Mouse (Mus musculus): ENCODE measurements around the gene Ubl5. TPM values are rescaled to one million over a fixed set of nuclear protein-coding genes. Genes with fewer than 3 reads are reported as not detected.

The Ubl5 gene
- polyA plus RNA-seq, 1 experiment from 2014 or later = 511 TPM

GRCm38 (mm10) chr9:20652260-20652658, 9.6 kb downstream of the Ubl5 start:
- Histone ChIP-seq H3K4me2 (ENCODE audit: low read length) (peak overlapping the region; percentile 71), H3K27me3 (ENCODE audit: insufficient read depth, low read length) (no peaks in the 10 kb centered on the region), H3K9me3 (replicated peaks; ENCODE audit: low read length) (no peaks in the 10 kb centered on the region), H3K27ac (no peak overlapping the region), H3K4me3 (replicated peaks; ENCODE audit: low read depth, low read length) (peak overlapping the region; percentile 85), H3K36me3 (ENCODE audit: insufficient read depth, low read length) (peaks cover 18% of the 10 kb centered on the region; the same call in 1 of the 2 replicates), H3K9ac (ENCODE audit: low read depth, low read length) (peak overlapping the region; percentile 85), H3K4me1 (replicated peaks; ENCODE audit: insufficient read depth, low read length) (peaks cover 5% of the 10 kb centered on the region; the same call in 1 of the 2 replicates)
- ATAC-seq (replicated peaks; ENCODE audit: low FRiP score, low read depth) = peak; percentile 6; the same call in 1 of the 2 replicates
- DNase-seq (ENCODE audit: low spot score) = no peak
- TF ChIP-seq CTCF (IDR thresholded peaks at IDR 0.05; ENCODE audit: low read depth) = no peak
- WGBS = 0% methylated on average over 25 of the region's 25 CpGs

GRCm38 (mm10) chr9:20653859-20654258, 11.2 kb downstream of the Ubl5 start:
- no peak for ATAC-seq (replicated peaks; ENCODE audit: low FRiP score, low read depth)
- Histone ChIP-seq H3K36me3 (ENCODE audit: insufficient read depth, low read length) (peaks cover 21% of the 10 kb centered on the region), H3K27ac (no peak overlapping the region)

GRCm38 (mm10) chr9:20657546-20657945, 14.9 kb downstream of the Ubl5 start:
- Histone ChIP-seq H3K4me3 (replicated peaks; ENCODE audit: low read depth, low read length) (no peak overlapping the region), H3K27ac (no peak overlapping the region), H3K9me3 (replicated peaks; ENCODE audit: low read length) (no peaks in the 10 kb centered on the region), H3K36me3 (ENCODE audit: insufficient read depth, low read length) (peaks cover 28% of the 10 kb centered on the region), H3K4me2 (ENCODE audit: low read length) (no peak overlapping the region), H3K27me3 (ENCODE audit: insufficient read depth, low read length) (no peaks in the 10 kb centered on the region), H3K9ac (ENCODE audit: low read depth, low read length) (no peak overlapping the region), H3K4me1 (replicated peaks; ENCODE audit: insufficient read depth, low read length) (peaks cover 5% of the 10 kb centered on the region; the same call in 1 of the 2 replicates)
- TF ChIP-seq CTCF (IDR thresholded peaks at IDR 0.05; ENCODE audit: low read depth) = no peak
- DNase-seq (ENCODE audit: low spot score) = no peak
- 81% methylated on average over 3 of the region's 3 CpGs for WGBS
- no peak for ATAC-seq (replicated peaks; ENCODE audit: low FRiP score, low read depth)

More at GRCm38 (mm10) chr9:20653859-20654258, 11.2 kb downstream of the Ubl5 start:
- Histone ChIP-seq H3K4me1 (replicated peaks; ENCODE audit: insufficient read depth, low read length) (peaks cover 5% of the 10 kb centered on the region; the same call in 1 of the 2 replicates), H3K9me3 (replicated peaks; ENCODE audit: low read length) (no peaks in the 10 kb centered on the region), H3K4me2 (ENCODE audit: low read length) (no peak overlapping the region), H3K9ac (ENCODE audit: low read depth, low read length) (no peak overlapping the region), H3K27me3 (ENCODE audit: insufficient read depth, low read length) (no peaks in the 10 kb centered on the region), H3K4me3 (replicated peaks; ENCODE audit: low read depth, low read length) (no peak overlapping the region)
- no peak for TF ChIP-seq CTCF (IDR thresholded peaks at IDR 0.05; ENCODE audit: low read depth)
- no peak for DNase-seq (ENCODE audit: low spot score)
- WGBS = 96% methylated on average over 3 of the region's 3 CpGs

DNA sequence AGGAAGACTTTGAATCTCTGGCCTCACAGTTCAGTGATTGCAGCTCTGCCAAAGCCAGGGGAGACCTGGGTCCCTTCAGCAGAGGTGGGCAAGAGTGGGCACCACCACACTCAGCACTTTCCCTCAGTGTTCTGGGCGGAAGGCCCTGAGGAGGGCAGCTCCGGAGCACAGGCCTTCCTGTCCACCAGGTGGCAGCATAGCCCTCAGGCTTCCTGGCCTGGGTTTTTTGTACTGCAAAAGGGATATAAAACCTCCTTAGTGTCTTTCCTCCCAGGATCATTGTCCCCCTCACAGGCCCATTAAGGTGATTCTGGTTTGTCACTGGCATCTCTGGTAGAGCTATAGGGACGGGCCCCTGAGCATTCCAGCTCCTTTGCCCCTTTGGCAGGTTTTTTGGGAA, 19.6 kb downstream of the Ubl5 start:
- WGBS = 50% methylated on average over 3 of the region's 3 CpGs
- H3K27ac ChIP-seq = no peak overlapping the region
- H3K9me3 ChIP-seq (replicated peaks; ENCODE audit: low read length) = no peaks in the 10 kb centered on the region
- ATAC-seq (replicated peaks; ENCODE audit: low FRiP score, low read depth) (peak; percentile 46; the same call in 1 of the 2 replicates), DNase-seq (ENCODE audit: low spot score) (peak; percentile 75)
- TF ChIP-seq CTCF (IDR thresholded peaks at IDR 0.05; ENCODE audit: low read depth) = peak; percentile 94
- H3K4me1 ChIP-seq (replicated peaks; ENCODE audit: insufficient read depth, low read length) = 0 out of 2 replicates have a peak, but pooled peaks cover 4% of the 10 kb centered on the region
- H3K4me2 ChIP-seq (ENCODE audit: low read length) = no peak overlapping the region
- H3K27me3 ChIP-seq (ENCODE audit: insufficient read depth, low read length) = no peaks in the 10 kb centered on the region
- H3K36me3 ChIP-seq (ENCODE audit: insufficient read depth, low read length) = peaks cover 27% of the 10 kb centered on the region
- no peak overlapping the region for H3K4me3 ChIP-seq (replicated peaks; ENCODE audit: low read depth, low read length)
- H3K9ac ChIP-seq (ENCODE audit: low read depth, low read length) = no peak overlapping the region

DNA sequence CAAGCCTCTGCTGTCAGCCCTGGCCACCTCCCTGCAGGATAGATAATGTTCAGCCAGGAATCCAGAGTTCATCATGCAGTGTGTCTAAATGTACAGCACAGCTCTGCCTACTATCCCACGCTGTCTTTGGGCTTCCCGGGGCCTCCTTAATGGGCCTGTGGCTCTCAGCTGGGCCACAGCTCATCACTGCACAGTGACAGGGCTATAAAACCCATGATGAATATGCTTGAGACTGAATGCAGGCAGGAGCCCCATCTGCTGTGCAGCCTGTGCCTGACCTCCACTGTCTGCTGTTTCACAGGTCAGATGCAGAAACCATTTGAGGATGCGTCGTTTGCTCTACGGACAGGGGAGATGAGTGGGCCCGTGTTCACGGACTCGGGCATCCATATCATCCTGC, 20.2 kb downstream of the Ubl5 start:
- ATAC-seq (replicated peaks; ENCODE audit: low FRiP score, low read depth) = no peak; the same call in 1 of the 2 replicates

GRCm38 (mm10) chr9:20663956-20664355, 21.3 kb downstream of the Ubl5 start:
- Histone ChIP-seq H3K9ac (ENCODE audit: low read depth, low read length) (no peak overlapping the region), H3K4me1 (replicated peaks; ENCODE audit: insufficient read depth, low read length) (0 out of 2 replicates have a peak, but pooled peaks cover 4% of the 10 kb centered on the region), H3K27ac (no peak overlapping the region), H3K9me3 (replicated peaks; ENCODE audit: low read length) (no peaks in the 10 kb centered on the region), H3K27me3 (ENCODE audit: insufficient read depth, low read length) (no peaks in the 10 kb centered on the region), H3K4me2 (ENCODE audit: low read length) (no peak overlapping the region), H3K4me3 (replicated peaks; ENCODE audit: low read depth, low read length) (no peak overlapping the region), H3K36me3 (ENCODE audit: insufficient read depth, low read length) (peaks cover 21% of the 10 kb centered on the region)
- DNase-seq (ENCODE audit: low spot score) (no peak), ATAC-seq (replicated peaks; ENCODE audit: low FRiP score, low read depth) (no peak)
- TF ChIP-seq CTCF (IDR thresholded peaks at IDR 0.05; ENCODE audit: low read depth) = no peak
- WGBS = 70% methylated on average over 2 of the region's 2 CpGs

More for the DNA sequence above, 20.2 kb downstream of the Ubl5 start:
- DNase-seq (ENCODE audit: low spot score) = no peak
- Histone ChIP-seq H3K27me3 (ENCODE audit: insufficient read depth, low read length) (no peaks in the 10 kb centered on the region), H3K4me2 (ENCODE audit: low read length) (no peak overlapping the region), H3K9me3 (replicated peaks; ENCODE audit: low read length) (no peaks in the 10 kb centered on the region), H3K4me3 (replicated peaks; ENCODE audit: low read depth, low read length) (no peak overlapping the region), H3K4me1 (replicated peaks; ENCODE audit: insufficient read depth, low read length) (0 out of 2 replicates have a peak, but pooled peaks cover 4% of the 10 kb centered on the region), H3K27ac (no peak overlapping the region), H3K36me3 (ENCODE audit: insufficient read depth, low read length) (peaks cover 21% of the 10 kb centered on the region), H3K9ac (ENCODE audit: low read depth, low read length) (no peak overlapping the region)
- 44% methylated on average over 8 of the region's 8 CpGs for whole genome bisulfite sequencing
- no peak for TF ChIP-seq CTCF (IDR thresholded peaks at IDR 0.05; ENCODE audit: low read depth)

GRCm38 (mm10) chr9:20664366-20664765, 21.7 kb downstream of the Ubl5 start:
- no peak overlapping the region for H3K4me2 ChIP-seq (ENCODE audit: low read length)
- peaks cover 20% of the 10 kb centered on the region for H3K36me3 ChIP-seq (ENCODE audit: insufficient read depth, low read length)
- H3K4me3 ChIP-seq (replicated peaks; ENCODE audit: low read depth, low read length) = no peak overlapping the region
- WGBS = 35% methylated on average over 2 of the region's 2 CpGs
- no peak overlapping the region for H3K9ac ChIP-seq (ENCODE audit: low read depth, low read length)
- DNase-seq (ENCODE audit: low spot score) = no peak
- ATAC-seq (replicated peaks; ENCODE audit: low FRiP score, low read depth) = no peak
- no peak overlapping the region for H3K27ac ChIP-seq
- 0 out of 2 replicates have a peak, but pooled peaks cover 4% of the 10 kb centered on the region for H3K4me1 ChIP-seq (replicated peaks; ENCODE audit: insufficient read depth, low read length)
- TF ChIP-seq CTCF (IDR thresholded peaks at IDR 0.05; ENCODE audit: low read depth) = no peak
- no peaks in the 10 kb centered on the region for H3K9me3 ChIP-seq (replicated peaks; ENCODE audit: low read length)
- H3K27me3 ChIP-seq (ENCODE audit: insufficient read depth, low read length) = no peaks in the 10 kb centered on the region
